Mouse (Mus musculus) lung, postnatal 0 days (tissue): ENCODE measurements around the gene Sec23b. TPM values are rescaled to one million over a fixed set of nuclear protein-coding genes. Genes with fewer than 3 reads are reported as not detected.

Experiments used
- ATAC-seq: fragments of 200-750 bp; cut with Nextera tagmentation; 2 replicates; pipeline ENCODE4 v1.8.0; 2017; ENCODE audit warnings: moderate library complexity
- DNase-seq: peaks from one replicate; pipeline ENCODE4 v3.0.0-alpha.2; 2016; ENCODE audit warnings: low spot score
- H3K27ac ChIP-seq: fragments of 300-500 bp; sonication (generic); 2 replicates; pipeline ENCODE4 v1.5.1; 2014; ENCODE audit warnings: antibody characterized with exemption, mild to moderate bottlenecking, low read length, mixed read lengths
- H3K27me3 ChIP-seq: fragments of 300-500 bp; sonication (generic); replicated peaks from 2 replicates; pipeline ENCODE4 v1.6.1; 2014; ENCODE audit warnings: low read length, mixed read lengths; ENCODE audit not compliant: insufficient read depth
- H3K36me3 ChIP-seq: fragments of 300-500 bp; sonication (generic); 2 replicates; pipeline ENCODE4 v1.6.1; 2014; ENCODE audit warnings: low read length, mixed read lengths; ENCODE audit not compliant: insufficient read depth
- H3K4me1 ChIP-seq: fragments of 300-500 bp; sonication (generic); 2 replicates; pipeline ENCODE4 v1.6.1; 2014; ENCODE audit warnings: antibody characterized with exemption, low read depth, low read length, mixed read lengths; ENCODE audit not compliant: insufficient read depth
- H3K4me2 ChIP-seq: fragments of 300-500 bp; sonication (generic); replicated peaks from 2 replicates; pipeline ENCODE4 v1.6.1; 2014; ENCODE audit warnings: low read depth, mild to moderate bottlenecking, low read length, moderate library complexity, mixed read lengths
- H3K4me3 ChIP-seq: fragments of 300-500 bp; sonication (generic); 2 replicates; pipeline ENCODE4 v1.5.1; 2014; ENCODE audit warnings: low read depth, low read length
- H3K9ac ChIP-seq: fragments of 300-500 bp; sonication (generic); replicated peaks from 2 replicates; pipeline ENCODE4 v1.6.1; 2014; ENCODE audit warnings: low read depth, mild to moderate bottlenecking
- H3K9me3 ChIP-seq: fragments of 300-500 bp; sonication (generic); 2 replicates; pipeline ENCODE4 v1.6.1; 2016; ENCODE audit warnings: low read length, mixed read lengths
- CTCF ChIP-seq: IDR thresholded peaks from 2 replicates; pipeline ENCODE4 v1.5.1; 2016; ENCODE audit warnings: antibody characterized with exemption, mild to moderate bottlenecking
- EP300 ChIP-seq: IDR thresholded peaks from 2 replicates; pipeline ENCODE4 v1.6.1; 2016; ENCODE audit warnings: antibody characterized with exemption, mild to moderate bottlenecking, control low read depth
- WGBS: fragments of 180-500 bp; shearing (Covaris S2); extraction: QIAGEN DNeasy Blood & Tissue Kit; methylation state at CpG from one replicate; pipeline ENCODE4 v1.1.7; 2014; 5-methylcytosine and 5-hydroxymethylcytosine counted together
- polyA plus RNA-seq: library from polyadenylated mRNA; unstranded; fragments of >200 nt; fragmentation: Nextera tagmentation; extraction: Ambion mirVana; gene quantifications from 2 replicates; pipeline ENCODE4 v1.2.1, GENCODE M21; 2015

The Sec23b gene
- polyA plus RNA-seq, 1 experiment from 2014 or later, result 62.4 TPM

DNA sequence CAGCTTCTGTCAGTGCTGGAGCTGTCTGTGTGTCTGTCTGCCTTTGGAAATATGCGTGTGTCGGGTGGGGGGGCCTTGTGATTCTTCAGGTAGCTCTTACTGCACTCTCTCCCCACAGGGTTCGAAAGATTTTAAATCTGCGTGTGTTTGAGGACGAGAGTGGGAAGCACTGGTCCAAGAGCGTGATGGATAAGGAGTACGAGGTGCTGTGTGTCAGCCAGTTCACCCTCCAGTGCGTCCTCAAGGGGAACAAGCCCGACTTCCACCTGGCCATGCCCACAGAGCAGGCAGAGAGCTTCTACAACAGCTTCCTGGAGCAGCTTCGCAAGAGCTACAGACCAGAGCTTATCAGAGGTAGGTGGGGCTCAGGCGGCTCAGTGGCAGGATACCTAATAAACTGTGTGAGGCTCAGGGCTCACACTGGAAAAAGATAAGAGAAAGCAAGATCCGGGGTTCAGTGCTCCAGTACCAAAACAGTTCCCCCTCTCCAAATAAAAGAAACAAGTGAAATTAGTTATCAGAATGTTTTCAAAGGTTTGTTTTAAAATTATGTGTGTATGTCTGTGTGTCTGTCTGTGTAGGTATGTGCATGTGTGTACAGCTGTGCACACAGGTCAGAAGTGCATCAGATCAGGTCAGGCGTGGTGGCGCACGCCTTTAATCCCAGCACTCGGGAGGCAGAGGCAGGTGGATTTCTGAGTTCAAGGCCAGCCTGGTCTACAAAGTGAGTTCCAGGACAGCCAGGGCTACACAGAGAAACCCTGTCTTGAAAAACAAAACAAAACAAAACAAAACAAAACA is 61.2 kb downstream of the Sec23b start:
- TF ChIP-seq CTCF (no peak), EP300 (no peak)
- no peak overlapping the region for H3K27ac ChIP-seq
- H3K9me3 ChIP-seq, result no peaks in the 10 kb centered on the region
- no peak overlapping the region for H3K9ac ChIP-seq
- DNase-seq (no peak), ATAC-seq (no peak)
- H3K4me3 ChIP-seq, result no peak overlapping the region
- H3K27me3 ChIP-seq, result no peaks in the 10 kb centered on the region
- no peaks in the 10 kb centered on the region for H3K36me3 ChIP-seq
- 72% methylated on average over 16 of the region's 16 CpGs for WGBS
- H3K4me1 ChIP-seq, result no peaks in the 10 kb centered on the region
- H3K4me2 ChIP-seq, result no peak overlapping the region

DNA sequence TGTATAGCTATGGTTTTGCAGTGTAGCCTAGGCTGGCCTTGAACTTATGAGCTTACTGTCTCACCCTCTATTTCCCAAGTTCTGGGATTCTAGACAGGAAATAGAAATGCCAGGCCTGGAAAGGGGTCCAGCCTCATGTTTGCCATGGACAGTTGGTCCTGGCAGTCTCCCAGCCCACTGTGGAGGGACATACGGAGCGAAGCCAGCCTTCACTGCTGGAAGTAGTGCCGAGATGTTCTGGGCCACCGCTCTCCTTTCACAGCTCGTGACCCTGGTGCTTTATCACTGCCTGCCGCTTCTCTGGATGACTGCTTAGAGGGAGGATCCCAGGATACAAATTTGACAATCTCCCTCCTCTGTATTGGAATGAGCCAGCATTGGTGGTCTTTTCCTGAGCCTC is 65.5 kb downstream of the Sec23b start:
- TF ChIP-seq CTCF, result no peak
- no peak for TF ChIP-seq EP300
- 88% methylated on average over 6 of the region's 6 CpGs for WGBS
- Histone ChIP-seq H3K4me3 (no peak overlapping the region), H3K27ac (no peak overlapping the region), H3K9ac (no peak overlapping the region), H3K4me1 (no peaks in the 10 kb centered on the region), H3K36me3 (no peaks in the 10 kb centered on the region), H3K4me2 (no peak overlapping the region), H3K27me3 (no peaks in the 10 kb centered on the region), H3K9me3 (no peaks in the 10 kb centered on the region)
- ATAC-seq, result no peak
- DNase-seq, result no peak

GRCm38 (mm10) chr2:144633551-144633950 is 77.5 kb downstream of the Sec23b start:
- H3K4me2 ChIP-seq, result no peak overlapping the region
- H3K9ac ChIP-seq, result no peak overlapping the region
- ATAC-seq, result no peak
- no peak overlapping the region for H3K4me3 ChIP-seq
- H3K9me3 ChIP-seq, result no peaks in the 10 kb centered on the region
- TF ChIP-seq EP300 (no peak), CTCF (no peak)
- DNase-seq, result no peak
- 87% methylated on average over 2 of the region's 2 CpGs for WGBS
- H3K27me3 ChIP-seq, result no peaks in the 10 kb centered on the region
- H3K27ac ChIP-seq, result no peak overlapping the region
- no peaks in the 10 kb centered on the region for H3K4me1 ChIP-seq
- no peaks in the 10 kb centered on the region for H3K36me3 ChIP-seq

DNA sequence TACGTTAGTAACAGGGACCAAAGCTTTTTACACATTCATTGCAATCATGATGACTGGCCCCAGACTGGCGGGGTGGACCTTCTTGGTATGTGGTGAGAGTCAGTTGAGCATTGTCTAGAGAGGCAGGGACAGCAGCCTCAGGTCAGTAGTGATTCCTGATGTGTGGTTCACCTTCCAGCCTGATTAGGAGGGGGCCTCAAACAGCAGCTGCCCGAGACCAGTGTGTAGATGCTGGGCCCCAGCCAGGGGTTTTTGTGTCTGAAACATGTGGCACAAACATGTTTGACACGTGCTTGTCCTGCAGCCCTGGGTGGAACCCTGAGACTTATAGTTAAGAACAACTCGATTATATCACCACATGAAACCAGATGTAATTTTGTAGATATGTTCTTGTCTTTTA is 78.2 kb downstream of the Sec23b start:
- TF ChIP-seq EP300 (no peak), CTCF (no peak)
- Histone ChIP-seq H3K36me3 (no peaks in the 10 kb centered on the region), H3K4me2 (no peak overlapping the region), H3K9me3 (no peaks in the 10 kb centered on the region), H3K4me3 (no peak overlapping the region), H3K27ac (no peak overlapping the region), H3K27me3 (no peaks in the 10 kb centered on the region), H3K4me1 (no peaks in the 10 kb centered on the region), H3K9ac (no peak overlapping the region)
- WGBS, result 50% methylated on average over 5 of the region's 5 CpGs
- DNase-seq (no peak), ATAC-seq (no peak)

GRCm38 (mm10) chr2:144634729-144635128 is 78.7 kb downstream of the Sec23b start:
- TF ChIP-seq EP300, result no peak
- no peak for TF ChIP-seq CTCF
- no peak overlapping the region for H3K4me3 ChIP-seq
- H3K27me3 ChIP-seq, result no peaks in the 10 kb centered on the region
- DNase-seq (no peak), ATAC-seq (no peak)
- H3K4me1 ChIP-seq, result no peaks in the 10 kb centered on the region
- WGBS, result 74% methylated on average over 2 of the region's 2 CpGs
- H3K4me2 ChIP-seq, result no peak overlapping the region
- no peak overlapping the region for H3K9ac ChIP-seq
- no peaks in the 10 kb centered on the region for H3K9me3 ChIP-seq
- no peak overlapping the region for H3K27ac ChIP-seq
- no peaks in the 10 kb centered on the region for H3K36me3 ChIP-seq

- no peak overlapping the region for H3K4me2 ChIP-seq
- H3K9me3 ChIP-seq, result no peaks in the 10 kb centered on the region
- TF ChIP-seq EP300, result no peak
- peak; percentile 96 for TF ChIP-seq CTCF
- peak; percentile 54 for DNase-seq
- ATAC-seq, result peak; percentile 46; the same call in 1 of the 2 replicates
- no peak overlapping the region for H3K27ac ChIP-seq
- no peaks in the 10 kb centered on the region for H3K4me1 ChIP-seq
- H3K36me3 ChIP-seq, result no peaks in the 10 kb centered on the region
- H3K27me3 ChIP-seq, result no peaks in the 10 kb centered on the region
- H3K9ac ChIP-seq, result no peak overlapping the region
- H3K4me3 ChIP-seq, result no peak overlapping the region
- 14% methylated on average over 5 of the region's 5 CpGs for WGBS
Observed at GRCm38 (mm10) chr2:144635644-144636320, 79.8 kb downstream of the Sec23b start.
